ENCODE assay signal across 26 mouse cellular contexts in the genomic region with DNA sequence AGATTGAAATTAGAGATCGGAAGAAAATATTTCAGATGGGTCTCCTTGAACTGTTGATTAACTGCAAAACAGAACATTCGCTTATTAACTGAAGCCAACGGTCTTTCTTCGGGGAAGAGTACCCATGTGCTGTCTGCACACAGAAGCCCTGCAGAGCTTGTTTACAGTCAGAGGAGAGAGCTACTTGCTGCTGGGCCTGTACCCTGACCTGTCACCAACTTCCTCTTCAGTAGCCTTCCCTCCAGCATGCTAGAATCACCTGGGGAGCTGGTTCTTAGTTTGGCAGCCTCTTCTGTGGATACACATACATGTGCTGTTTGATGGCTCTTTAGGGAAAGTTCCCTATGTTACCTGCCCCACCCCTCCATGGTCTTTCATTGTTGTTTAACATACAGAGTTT. TPM values are rescaled to one million over a fixed set of nuclear protein-coding genes. Genes with fewer than 3 reads are reported as not detected.
A peak's percentile ranks its signal among the peaks of the same experiment; 100 is the strongest.
DNase-seq lines count a peak whose midpoint lies in the region; ATAC-seq and TF ChIP-seq lines count a peak whose summit lies in the region.
"Had no signal": no experiment of that assay in that cellular context is flagged by ENCODE, and none has a peak within 500 bp of the region (broad histone marks: within the 10 kb centered on the region; RNA-seq: fewer than 3 reads in every experiment).

No protein-coding gene starts in this region.

- 0 out of 4 replicates have a peak, but pooled peaks of 1 of the 2 experiments have one; percentile 21 for TF ChIP-seq EP300 in MEL (IDR thresholded peaks at IDR 0.05; ENCODE audit: low read depth in 1 of 2, low read length in 2 of 2)
- TF ChIP-seq EP300 in liver, postnatal 0 days (IDR thresholded peaks at IDR 0.05; ENCODE audit: low read depth): no peak

- H3K4me3 ChIP-seq in heart, embryonic 13.5 days: peak overlapping the region; percentile 29
- H3K4me3 ChIP-seq in MEL (ENCODE audit: control insufficient read depth in 1 of 2, insufficient read depth in 1 of 2, low read depth in 2 of 2, low read length in 2 of 2): no peak overlapping the region
- H3K4me3 ChIP-seq in liver, postnatal 0 days (ENCODE audit: low read depth, low read length): peak overlapping the region; percentile 49
- H3K4me3 ChIP-seq in midbrain, embryonic 10.5 days: no peak overlapping the region
- H3K4me3 ChIP-seq: forebrain, embryonic 12.5 days; hindbrain, embryonic 15.5 days; limb, embryonic 15.5 days; midbrain, embryonic 13.5 days had no signal

- H3K36me3 ChIP-seq in heart, embryonic 13.5 days: no peaks in the 10 kb centered on the region
- peaks cover 0 to 29% of the 10 kb centered on the region in 2 experiments; a peak in 2 of 4 replicates for H3K36me3 ChIP-seq in MEL (ENCODE audit: control insufficient read depth in 1 of 2, insufficient read depth in 2 of 2, low read length in 2 of 2)
- H3K36me3 ChIP-seq in liver, postnatal 0 days (replicated peaks; ENCODE audit: insufficient read depth, low read length): peaks cover 12% of the 10 kb centered on the region; the same call in 1 of the 2 replicates
- H3K36me3 ChIP-seq in midbrain, embryonic 10.5 days: no peaks in the 10 kb centered on the region
- H3K36me3 ChIP-seq: forebrain, embryonic 12.5 days; hindbrain, embryonic 15.5 days; limb, embryonic 15.5 days; midbrain, embryonic 13.5 days had no signal

- H3K9ac ChIP-seq in heart, embryonic 13.5 days: no peak overlapping the region
- H3K9ac ChIP-seq in MEL (ENCODE audit: control insufficient read depth, low read depth, low read length, poor library complexity, severe bottlenecking): no peak overlapping the region
- peak overlapping the region; percentile 67 for H3K9ac ChIP-seq in liver, postnatal 0 days (replicated peaks)
- H3K9ac ChIP-seq: forebrain, embryonic 12.5 days; hindbrain, embryonic 15.5 days; limb, embryonic 15.5 days; midbrain, embryonic 13.5 days had no signal

- no peaks in the 10 kb centered on the region for H3K9me3 ChIP-seq in heart, embryonic 13.5 days
- no peaks in the 10 kb centered on the region for H3K9me3 ChIP-seq in MEL (replicated peaks; ENCODE audit: insufficient read depth, low read length)
- H3K9me3 ChIP-seq in liver, postnatal 0 days (ENCODE audit: low read length): no peaks in the 10 kb centered on the region
- H3K9me3 ChIP-seq in midbrain, embryonic 10.5 days (replicated peaks): no peaks in the 10 kb centered on the region
- H3K9me3 ChIP-seq: forebrain, embryonic 12.5 days; hindbrain, embryonic 15.5 days; limb, embryonic 15.5 days; midbrain, embryonic 13.5 days had no signal

- TF ChIP-seq RAD21 in MEL (IDR thresholded peaks at IDR 0.05; ENCODE audit: low read depth, low read length): no peak

- no peak for DNase-seq in heart, postnatal 10 days
- DNase-seq in MEL (ENCODE audit: low read depth, low spot score): peak; percentile 51
- DNase-seq in liver, postnatal 0 days: no peak
- DNase-seq in midbrain, embryonic 10.5 days (ENCODE audit: low spot score): no peak
- no peak for DNase-seq in frontal cortex, adult 2 months (ENCODE audit: extremely low spot score in 1 of 2, low spot score in 1 of 2)
- DNase-seq: adrenal gland, postnatal 10 days; B cell, adult 2 months; cerebellum, adult 9-11 months; heart, postnatal 36 days; kidney, adult 2 months; left cerebral cortex, postnatal 4 days; right cerebral cortex, postnatal 14 days; thymus, adult 2 months had no signal

- H3K27ac ChIP-seq in heart, embryonic 13.5 days (replicated peaks): no peak overlapping the region; the same call in 1 of the 2 replicates
- peak overlapping the region; percentile 54; the same call in 1 of the 2 replicates for H3K27ac ChIP-seq in MEL (ENCODE audit: control insufficient read depth, low read depth, low read length)
- H3K27ac ChIP-seq in liver, postnatal 0 days (ENCODE audit: low read depth): peak overlapping the region; percentile 90
- no peak overlapping the region for H3K27ac ChIP-seq in midbrain, embryonic 10.5 days (replicated peaks)
- H3K27ac ChIP-seq: forebrain, embryonic 12.5 days; hindbrain, embryonic 15.5 days; kidney, postnatal 0 days; limb, embryonic 15.5 days; midbrain, embryonic 13.5 days; stomach, postnatal 0 days had no signal

- ATAC-seq in heart, embryonic 13.5 days (ENCODE audit: extremely low read depth, insufficient number of reproducible peaks, low FRiP score, low TSS enrichment): no peak
- ATAC-seq in erythroid progenitor cell, adult 5-6 weeks (replicated peaks; ENCODE audit: low FRiP score, poor library complexity, severe bottlenecking): peak; percentile 28
- ATAC-seq in liver, postnatal 0 days: no peak
- ATAC-seq: lung, postnatal 0 days; midbrain, embryonic 13.5 days had no signal

- peak overlapping the region; percentile 50 for H3K4me2 ChIP-seq in heart, embryonic 13.5 days
- peak overlapping the region; percentile 59 for H3K4me2 ChIP-seq in liver, postnatal 0 days (ENCODE audit: low read depth, low read length)
- H3K4me2 ChIP-seq: forebrain, embryonic 12.5 days; hindbrain, embryonic 15.5 days; limb, embryonic 15.5 days; midbrain, embryonic 13.5 days had no signal

- no peak for TF ChIP-seq POLR2A in MEL (IDR thresholded peaks at IDR 0.05; ENCODE audit: control insufficient read depth in 1 of 2, insufficient read depth in 1 of 2, low read depth in 1 of 2, low read length in 2 of 2, poor library complexity in 1 of 2)

- intact Hi-C loops in heart, postnatal 10 days (cut with DNase I): no loop called here

- peaks cover 7% of the 10 kb centered on the region; the same call in 1 of the 2 replicates for H3K27me3 ChIP-seq in heart, embryonic 13.5 days (replicated peaks)
- peaks cover 0 to 3% of the 10 kb centered on the region in 2 experiments; a peak in 2 of 4 replicates for H3K27me3 ChIP-seq in MEL (ENCODE audit: control insufficient read depth in 1 of 2, insufficient read depth in 2 of 2, low read length in 2 of 2)
- no peaks in the 10 kb centered on the region for H3K27me3 ChIP-seq in liver, postnatal 0 days (ENCODE audit: insufficient read depth, low read length)
- no peaks in the 10 kb centered on the region for H3K27me3 ChIP-seq in midbrain, embryonic 10.5 days (ENCODE audit: low read depth, poor library complexity, severe bottlenecking)
- H3K27me3 ChIP-seq: forebrain, embryonic 12.5 days; hindbrain, embryonic 15.5 days; limb, embryonic 15.5 days; midbrain, embryonic 13.5 days had no signal

- WGBS in heart, embryonic 13.5 days: 85% methylated on average over 4 of the region's 4 CpGs
- 62% methylated on average over 4 of the region's 4 CpGs for WGBS in liver, postnatal 0 days (ENCODE audit: insufficient replicate concordance)
- 93% methylated on average over 4 of the region's 4 CpGs for WGBS in midbrain, embryonic 10.5 days

- TF ChIP-seq CTCF in MEL (IDR thresholded peaks at IDR 0.05 in 2 of 3, conservative IDR thresholded peaks at IDR 0.05 in 1 of 3; ENCODE audit: control insufficient read depth in 1 of 3, insufficient read depth in 1 of 3, low read depth in 2 of 3, low read length in 3 of 3, poor library complexity in 1 of 3, severe bottlenecking in 1 of 3): no peak
- no peak for TF ChIP-seq CTCF in liver, postnatal 0 days (IDR thresholded peaks at IDR 0.05; ENCODE audit: low read depth)

- no peaks in the 10 kb centered on the region for H3K79me2 ChIP-seq in MEL (ENCODE audit: control insufficient read depth, insufficient read depth, low read length, poor library complexity)

- peaks cover 1% of the 10 kb centered on the region for H3K4me1 ChIP-seq in heart, embryonic 13.5 days
- H3K4me1 ChIP-seq in MEL (ENCODE audit: control insufficient read depth in 1 of 2, insufficient read depth in 2 of 2, low read length in 2 of 2): peaks cover 22 to 33% of the 10 kb centered on the region in 2 experiments
- H3K4me1 ChIP-seq in liver, postnatal 0 days (ENCODE audit: insufficient read depth): peaks cover 6% of the 10 kb centered on the region
- peaks cover 2% of the 10 kb centered on the region for H3K4me1 ChIP-seq in midbrain, embryonic 10.5 days
- H3K4me1 ChIP-seq: forebrain, embryonic 12.5 days; limb, embryonic 15.5 days had no signal

RNA-seq across cellular contexts. Expression of gene Slfn14, which starts 0.9 kb away (rescaled TPM):
- 0.84 and 0.88 TPM in 2 replicates for polyA plus RNA-seq in heart, embryonic 13.5 days (2015; fragmentation: Nextera tagmentation; extraction: Ambion mirVana)
- under 1 TPM; 0.10 to 0.15 TPM for total RNA-seq in heart, postnatal 10 days (2021)
- 0.04 and 0.07 TPM in 2 replicates for total RNA-seq in MEL (2012; rRNA removed)
- polyA plus RNA-seq in MEL (2012; ENCODE audit: insufficient read depth in 1 of 2, insufficient read length in 2 of 2, low read depth in 1 of 2, low replicate concordance in 2 of 2, missing spikeins in 1 of 2): under 1 TPM in 1 of 2 experiments, not detected in 1; 0.19 TPM
- total RNA-seq in erythroid progenitor cell, adult 5-6 weeks (2015; ENCODE audit: low replicate concordance): 86.4 and 88.3 TPM in 2 replicates
- 93.6 and 106 TPM in 2 replicates for total RNA-seq in erythroid progenitor cell, adult 5-6 weeks (2017; ENCODE audit: low replicate concordance)
- polyA plus RNA-seq in liver, postnatal 0 days (2015; fragmentation: Nextera tagmentation; extraction: Ambion mirVana): 14.3 and 14.8 TPM in 2 replicates
- 0.12 and 0.21 TPM in 2 replicates for polyA plus RNA-seq in midbrain, embryonic 10.5 days (2016; fragmentation: Nextera tagmentation; extraction: Ambion mirVana)
- not detected in 2 replicates for polyA plus RNA-seq in frontal cortex, adult 2 months (2012; rRNA removed)
- total RNA-seq: common myeloid progenitor, adult 5-6 weeks; gastrocnemius, adult 18-20 months; layer of hippocampus, postnatal 14 days; left cerebral cortex, adult 8-10 months; left cerebral cortex, postnatal 4 days had no signal
- polyA plus RNA-seq: kidney, adult 2 months; thymus, adult 2 months had no signal

RNA-seq across cellular contexts. Expression of gene Ap2b1, which starts 13.2 kb away (rescaled TPM):
- polyA plus RNA-seq in heart, embryonic 13.5 days (2015; fragmentation: Nextera tagmentation; extraction: Ambion mirVana): 36.2 and 37.2 TPM in 2 replicates
- 10 to 100 TPM; 73.2 to 81.4 TPM for total RNA-seq in heart, postnatal 10 days (2021)
- 60.6 and 63.4 TPM in 2 replicates for total RNA-seq in MEL (2012; rRNA removed)
- 100 to 1,000 TPM in 1 of 2 experiments, 10 to 100 TPM in 1; 68.9 to 165 TPM for polyA plus RNA-seq in MEL (2012; ENCODE audit: insufficient read depth in 1 of 2, insufficient read length in 2 of 2, low read depth in 1 of 2, low replicate concordance in 2 of 2, missing spikeins in 1 of 2)
- total RNA-seq in erythroid progenitor cell, adult 5-6 weeks (2015; ENCODE audit: low replicate concordance): 42.3 and 43.6 TPM in 2 replicates
- 49.8 and 49.9 TPM in 2 replicates for total RNA-seq in erythroid progenitor cell, adult 5-6 weeks (2017; ENCODE audit: low replicate concordance)
- 7.6 and 8.3 TPM in 2 replicates for polyA plus RNA-seq in liver, postnatal 0 days (2015; fragmentation: Nextera tagmentation; extraction: Ambion mirVana)
- polyA plus RNA-seq in midbrain, embryonic 10.5 days (2016; fragmentation: Nextera tagmentation; extraction: Ambion mirVana): 73.5 and 89.6 TPM in 2 replicates
- 115 and 125 TPM in 2 replicates for polyA plus RNA-seq in frontal cortex, adult 2 months (2012; rRNA removed)

RNA-seq across cellular contexts. Expression of gene Pex12, which starts 16.8 kb away (rescaled TPM):
- polyA plus RNA-seq in heart, embryonic 13.5 days (2015; fragmentation: Nextera tagmentation; extraction: Ambion mirVana): 8.5 and 8.6 TPM in 2 replicates
- 10 to 100 TPM; 12.8 to 12.9 TPM for total RNA-seq in heart, postnatal 10 days (2021)
- 8.2 and 8.4 TPM in 2 replicates for total RNA-seq in MEL (2012; rRNA removed)
- polyA plus RNA-seq in MEL (2012; ENCODE audit: insufficient read depth in 1 of 2, insufficient read length in 2 of 2, low read depth in 1 of 2, low replicate concordance in 2 of 2, missing spikeins in 1 of 2): 10 to 100 TPM in 1 of 2 experiments, not detected in 1; 11.8 TPM
- total RNA-seq in erythroid progenitor cell, adult 5-6 weeks (2015; ENCODE audit: low replicate concordance): 1.1 and 2.5 TPM in 2 replicates
- total RNA-seq in erythroid progenitor cell, adult 5-6 weeks (2017; ENCODE audit: low replicate concordance): 2.2 TPM in 1 of 2 replicates, not detected in the other
- polyA plus RNA-seq in liver, postnatal 0 days (2015; fragmentation: Nextera tagmentation; extraction: Ambion mirVana): 6.8 and 7.1 TPM in 2 replicates
- polyA plus RNA-seq in midbrain, embryonic 10.5 days (2016; fragmentation: Nextera tagmentation; extraction: Ambion mirVana): 17.0 and 18.0 TPM in 2 replicates
- polyA plus RNA-seq in frontal cortex, adult 2 months (2012; rRNA removed): 7.3 and 8.7 TPM in 2 replicates

Comparison
In these comparisons a context has a peak if more than half of its experiments do, and no peak if none do; other contexts are left out.
1. H3K27ac ChIP-seq: peak in MEL (single experiment) and liver, postnatal 0 days (single experiment); none in heart, embryonic 13.5 days (single experiment) and midbrain, embryonic 10.5 days (single experiment).
2. H3K4me3 ChIP-seq: peak in heart, embryonic 13.5 days (single experiment) and liver, postnatal 0 days (single experiment); none in MEL (0 of 2) and midbrain, embryonic 10.5 days (single experiment).